In genomic region chr19:46572548-46572947, GRCm38 (mm10) we compare ENCODE assay signal across 8 mouse cellular contexts. TPM values are rescaled to one million over a fixed set of nuclear protein-coding genes. Genes with fewer than 3 reads are reported as not detected.
DNase-seq lines count a peak whose midpoint lies in the region; ATAC-seq and TF ChIP-seq lines count a peak whose summit lies in the region.

No protein-coding gene starts in this region.

- peaks cover 1% of the 10 kb centered on the region; the same call in 1 of the 2 replicates for H3K9me3 ChIP-seq in embryonic facial prominence, embryonic 10.5 days
- no peaks in the 10 kb centered on the region for H3K9me3 ChIP-seq in hindbrain, postnatal 0 days (ENCODE audit: low read length)
- H3K9me3 ChIP-seq in midbrain, embryonic 11.5 days (ENCODE audit: control insufficient read depth, low read length), result no peaks in the 10 kb centered on the region

- intact Hi-C loops in left cerebral cortex, adult 2 months (cut with DNase I), result loop anchor here (2.0 kb wide), 1 partner anchor 70 kb away; no protein-coding TSS in a partner anchor
- intact Hi-C loops in left cerebral cortex, postnatal 10 days (cut with DNase I), result no loop called here

- DNase-seq in left cerebral cortex, adult 2 months (ENCODE audit: extremely low spot score in 1 of 2, low spot score in 2 of 2), result no peak
- no peak for DNase-seq in left cerebral cortex, postnatal 10 days (ENCODE audit: extremely low spot score in 1 of 2, low spot score in 2 of 2)
- no peak for DNase-seq in embryonic facial prominence, embryonic 10.5 days (ENCODE audit: low spot score)
- DNase-seq in hindbrain, postnatal 0 days (ENCODE audit: low spot score), result peak; percentile 39
- DNase-seq in midbrain, embryonic 11.5 days (ENCODE audit: low spot score, missing footprints), result no peak
- DNase-seq in cerebellum, adult 8-10 months, result no peak
- DNase-seq in adrenal gland, adult 2 months, result no peak
- DNase-seq in retina, embryonic 14.5 days (ENCODE audit: low spot score), result no peak

- peaks cover 6% of the 10 kb centered on the region for H3K36me3 ChIP-seq in embryonic facial prominence, embryonic 10.5 days (replicated peaks)
- H3K36me3 ChIP-seq in hindbrain, postnatal 0 days (ENCODE audit: insufficient read depth, low read length), result no peaks in the 10 kb centered on the region
- 0 out of 2 replicates have a peak, but pooled peaks cover under 1% of the 10 kb centered on the region for H3K36me3 ChIP-seq in midbrain, embryonic 11.5 days (ENCODE audit: control insufficient read depth, insufficient read depth, low read length)

- peak overlapping the region; percentile 93 for H3K27ac ChIP-seq in left cerebral cortex, adult 2 months
- H3K27ac ChIP-seq in embryonic facial prominence, embryonic 10.5 days (replicated peaks), result peak overlapping the region; percentile 91
- peak overlapping the region; percentile 85 for H3K27ac ChIP-seq in hindbrain, postnatal 0 days
- peak overlapping the region; percentile 63 for H3K27ac ChIP-seq in midbrain, embryonic 11.5 days (ENCODE audit: low read depth, low read length)

- peak overlapping the region; percentile 58 for H3K4me2 ChIP-seq in hindbrain, postnatal 0 days (ENCODE audit: low read depth, low read length)
- H3K4me2 ChIP-seq in midbrain, embryonic 11.5 days, result peak overlapping the region; percentile 65

- ATAC-seq in hindbrain, postnatal 0 days, result peak; percentile 33; the same call in 1 of the 2 replicates
- no peak for ATAC-seq in midbrain, embryonic 11.5 days (ENCODE audit: low FRiP score)

- no peak for TF ChIP-seq CTCF in left cerebral cortex, adult 2 months (IDR thresholded peaks at IDR 0.05)
- no peak for TF ChIP-seq CTCF in hindbrain, postnatal 0 days (IDR thresholded peaks at IDR 0.05; ENCODE audit: low read depth)

- H3K9ac ChIP-seq in hindbrain, postnatal 0 days (replicated peaks; ENCODE audit: low read length), result peak overlapping the region; percentile 81
- peak overlapping the region; percentile 81 for H3K9ac ChIP-seq in midbrain, embryonic 11.5 days (ENCODE audit: low read length)

- H3K4me1 ChIP-seq in embryonic facial prominence, embryonic 10.5 days, result peaks cover 30% of the 10 kb centered on the region
- H3K4me1 ChIP-seq in hindbrain, postnatal 0 days (ENCODE audit: insufficient read depth, low read length), result peaks cover 15% of the 10 kb centered on the region
- peaks cover 9% of the 10 kb centered on the region; the same call in 1 of the 2 replicates for H3K4me1 ChIP-seq in midbrain, embryonic 11.5 days (ENCODE audit: control insufficient read depth, insufficient read depth, low read length)

- under 1% methylated on average over 17 of the region's 17 CpGs for WGBS in embryonic facial prominence, embryonic 10.5 days
- WGBS in hindbrain, postnatal 0 days, result under 1% methylated on average over 17 of the region's 17 CpGs
- under 1% methylated on average over 17 of the region's 17 CpGs for WGBS in midbrain, embryonic 11.5 days

- peak overlapping the region; percentile 85 for H3K4me3 ChIP-seq in left cerebral cortex, adult 2 months
- peak overlapping the region; percentile 85 for H3K4me3 ChIP-seq in embryonic facial prominence, embryonic 10.5 days
- peak overlapping the region; percentile 82 for H3K4me3 ChIP-seq in hindbrain, postnatal 0 days (ENCODE audit: low read length)
- H3K4me3 ChIP-seq in midbrain, embryonic 11.5 days (ENCODE audit: low read depth, low read length), result peak overlapping the region; percentile 73

- no peaks in the 10 kb centered on the region for H3K27me3 ChIP-seq in embryonic facial prominence, embryonic 10.5 days (replicated peaks; ENCODE audit: low read depth, poor library complexity, severe bottlenecking)
- H3K27me3 ChIP-seq in hindbrain, postnatal 0 days (ENCODE audit: insufficient read depth, low read length), result no peaks in the 10 kb centered on the region
- H3K27me3 ChIP-seq in midbrain, embryonic 11.5 days (ENCODE audit: control insufficient read depth, insufficient read depth, low read length), result no peaks in the 10 kb centered on the region

RNA-seq across cellular contexts. Expression of gene Arl3, which starts 0.5 kb away (rescaled TPM):
- total RNA-seq in left cerebral cortex, adult 2 months (2021), result 100 to 1,000 TPM; 120 to 129 TPM
- total RNA-seq in left cerebral cortex, postnatal 10 days (2021), result 100 to 1,000 TPM; 103 to 104 TPM
- polyA plus RNA-seq in embryonic facial prominence, embryonic 10.5 days (2016; fragmentation: Nextera tagmentation; extraction: Ambion mirVana), result 196 and 200 TPM in 2 replicates
- total RNA-seq in hindbrain, postnatal 0 days (2014; rRNA removed), result 66.2 and 71.1 TPM in 2 replicates
- polyA plus RNA-seq in hindbrain, postnatal 0 days (2015; fragmentation: Nextera tagmentation; extraction: Ambion mirVana), result 220 and 224 TPM in 2 replicates
- 155 and 160 TPM in 2 replicates for polyA plus RNA-seq in midbrain, embryonic 11.5 days (2014; fragmentation: Nextera tagmentation; extraction: Ambion mirVana)
- 10 to 100 TPM; 51.6 to 75.1 TPM for total RNA-seq in adrenal gland, adult 2 months (2021)
- 11.7 and 12.2 TPM in 2 replicates for polyA plus RNA-seq in adrenal gland, adult 2 months (2012; rRNA removed)

RNA-seq across cellular contexts. Expression of gene Sfxn2, which starts 0.6 kb away (rescaled TPM):
- 1 to 10 TPM; 4.6 to 7.4 TPM for total RNA-seq in left cerebral cortex, adult 2 months (2021)
- 1 to 10 TPM; 7.8 to 8.1 TPM for total RNA-seq in left cerebral cortex, postnatal 10 days (2021)
- 21.0 and 22.6 TPM in 2 replicates for polyA plus RNA-seq in embryonic facial prominence, embryonic 10.5 days (2016; fragmentation: Nextera tagmentation; extraction: Ambion mirVana)
- total RNA-seq in hindbrain, postnatal 0 days (2014; rRNA removed), result 8.1 and 10.2 TPM in 2 replicates
- polyA plus RNA-seq in hindbrain, postnatal 0 days (2015; fragmentation: Nextera tagmentation; extraction: Ambion mirVana), result 12.0 and 13.0 TPM in 2 replicates
- polyA plus RNA-seq in midbrain, embryonic 11.5 days (2014; fragmentation: Nextera tagmentation; extraction: Ambion mirVana), result 12.1 and 12.7 TPM in 2 replicates
- 10 to 100 TPM in 1 of 2 experiments, 1 to 10 TPM in 1; 7.7 to 12.7 TPM for total RNA-seq in adrenal gland, adult 2 months (2021)
- polyA plus RNA-seq in adrenal gland, adult 2 months (2012; rRNA removed), result 3.7 and 4.6 TPM in 2 replicates

RNA-seq across cellular contexts. Expression of gene Wbp1l, which starts 26.3 kb away (rescaled TPM):
- total RNA-seq in left cerebral cortex, adult 2 months (2021), result 10 to 100 TPM; 36.8 to 42.6 TPM
- 10 to 100 TPM; 35.2 to 41.7 TPM for total RNA-seq in left cerebral cortex, postnatal 10 days (2021)
- polyA plus RNA-seq in embryonic facial prominence, embryonic 10.5 days (2016; fragmentation: Nextera tagmentation; extraction: Ambion mirVana), result 50.8 and 57.3 TPM in 2 replicates
- 52.3 and 56.9 TPM in 2 replicates for total RNA-seq in hindbrain, postnatal 0 days (2014; rRNA removed)
- polyA plus RNA-seq in hindbrain, postnatal 0 days (2015; fragmentation: Nextera tagmentation; extraction: Ambion mirVana), result 30.3 and 31.6 TPM in 2 replicates
- polyA plus RNA-seq in midbrain, embryonic 11.5 days (2014; fragmentation: Nextera tagmentation; extraction: Ambion mirVana), result 29.0 and 30.3 TPM in 2 replicates
- total RNA-seq in adrenal gland, adult 2 months (2021), result 100 to 1,000 TPM; 136 to 156 TPM
- 128 and 159 TPM in 2 replicates for polyA plus RNA-seq in adrenal gland, adult 2 months (2012; rRNA removed)
